Mouse (Mus musculus) small intestine, adult 2 months (tissue): ENCODE data around the gene Slc7a6.

Experiments used
- CTCF ChIP-seq: fragments of 200-500 bp; IDR thresholded peaks from 2 replicates; pipeline ENCODE4 v1.5.1; 2012; ENCODE audit warnings: low read depth, mild to moderate bottlenecking, control low read depth, inconsistent platforms, low read length, moderate library complexity, mixed read lengths; ENCODE audit not compliant: insufficient replicate concordance, insufficient read length; ENCODE audit errors: extremely low read depth
- POLR2A ChIP-seq: fragments of 200-500 bp; IDR thresholded peaks from 2 replicates; pipeline ENCODE4 v1.6.1; 2012; ENCODE audit warnings: low read depth, mild to moderate bottlenecking, control low read depth, inconsistent platforms, low read length, moderate library complexity

- TF ChIP-seq POLR2A: no peak
- TF ChIP-seq CTCF: no peak
Measured at GRCm38 (mm10) chr8:106126055-106126454, 42.6 kb upstream of the Slc7a6 start.
